Mouse (Mus musculus) ES-E14 (cell line): Measurements from ENCODE around the gene Rnf220.

ENCODE experiments used
- CHD2 ChIP-seq: IDR thresholded peaks from 2 replicates; pipeline ENCODE4 v1.6.1; 2014; ENCODE audit warnings: mild to moderate bottlenecking, low read depth, low read length, inconsistent platforms
- HCFC1 ChIP-seq: IDR thresholded peaks from 2 replicates; pipeline ENCODE4 v1.6.1; 2012; ENCODE audit warnings: low read length, inconsistent platforms, borderline replicate concordance; ENCODE audit not compliant: insufficient read depth
- MAFK ChIP-seq: IDR thresholded peaks from 2 replicates; pipeline ENCODE4 v1.6.1; 2014; ENCODE audit warnings: mild to moderate bottlenecking, low read depth, low read length, inconsistent platforms; ENCODE audit not compliant: insufficient read depth
- ZC3H11A ChIP-seq: IDR thresholded peaks from 2 replicates; pipeline ENCODE4 v1.6.1; 2012; ENCODE audit warnings: low read depth, mild to moderate bottlenecking, inconsistent platforms, low read length, borderline replicate concordance
- ZNF384 ChIP-seq: IDR thresholded peaks from 2 replicates; pipeline ENCODE4 v1.6.1; 2012; ENCODE audit warnings: low read depth, low read length, inconsistent platforms

DNA sequence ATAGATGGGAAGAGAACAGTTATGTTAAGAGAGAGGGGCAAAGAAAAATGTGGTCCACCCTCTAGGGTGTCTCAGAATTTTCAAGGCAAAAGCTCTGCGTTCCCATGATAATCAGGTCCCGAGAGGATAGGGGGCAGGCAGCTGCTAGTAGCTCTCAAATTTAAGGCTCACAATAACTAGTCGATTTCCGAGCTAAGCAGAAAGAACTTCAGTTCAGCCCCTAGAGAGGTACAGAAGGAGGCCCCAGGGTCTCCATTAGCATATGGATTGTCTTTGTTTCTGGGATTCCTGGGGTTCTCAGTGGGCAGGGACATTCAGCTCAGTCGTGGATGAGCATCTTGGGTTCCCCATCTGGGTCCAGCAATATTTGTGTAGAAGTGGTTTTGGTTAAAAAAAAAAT lies 134.8 kb downstream of the Rnf220 start:
- TF ChIP-seq ZNF384 (no peak), HCFC1 (no peak), MAFK (no peak), ZC3H11A (no peak), CHD2 (no peak)
